Mouse (Mus musculus): ENCODE results near the gene Acp7. TPM values are rescaled to one million over a fixed set of nuclear protein-coding genes. Genes with fewer than 3 reads are reported as not detected.

The Acp7 gene
- total and polyA plus RNA-seq, 3 experiments = 0.11 TPM; not detected in 2

DNA sequence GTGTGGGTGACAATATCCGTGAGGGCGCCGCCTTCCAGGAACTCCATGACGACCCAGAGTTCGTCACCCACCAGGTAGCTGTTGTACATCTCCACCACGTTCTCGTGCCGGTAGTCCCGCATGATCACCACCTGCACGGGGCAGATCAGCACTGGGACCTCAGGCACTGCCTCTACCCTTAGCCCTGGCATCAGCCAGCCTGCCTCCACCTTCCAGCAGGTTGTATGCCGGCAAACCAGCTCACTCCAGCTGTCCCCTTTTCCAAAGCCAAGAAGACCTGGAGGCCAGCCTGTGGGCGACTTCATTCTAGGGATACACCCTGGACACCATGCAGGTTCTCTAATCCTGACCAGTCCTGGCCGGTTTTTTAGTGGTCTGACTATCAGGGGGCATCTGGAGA lies 68.2 kb downstream of the Acp7 start:
- Histone ChIP-seq H3K27me3 (ENCODE audit: insufficient read depth, low read length) (no peaks in the 10 kb centered on the region), H3K36me3 (replicated peaks) (peaks cover 97% of the 10 kb centered on the region), H3K9me3 (replicated peaks) (no peaks in the 10 kb centered on the region), H3K4me1 (ENCODE audit: insufficient read depth, low read depth, low read length) (peaks cover 34% of the 10 kb centered on the region), H3K4me3 (ENCODE audit: low read depth, low read length) (no peak overlapping the region)
- TF ChIP-seq POLR2AphosphoS5 (IDR thresholded peaks at IDR 0.05; ENCODE audit: insufficient replicate concordance, low read depth, low read length) (no peak), GATA1 (IDR thresholded peaks at IDR 0.05; ENCODE audit: borderline replicate concordance, low read length) (no peak), GATA2 (IDR thresholded peaks at IDR 0.05; ENCODE audit: borderline replicate concordance, low read depth, low read length) (no peak), CTCF (IDR thresholded peaks at IDR 0.05; ENCODE audit: low read depth, low read length) (no peak), TAL1 (conservative IDR thresholded peaks at IDR 0.05; ENCODE audit: low read depth, low read length) (no peak)
- DNase-seq (ENCODE audit: low spot score) (no peak), ATAC-seq (ENCODE audit: extremely low read depth, insufficient number of reproducible peaks, low FRiP score, poor library complexity, severe bottlenecking) (no peak)

DNA sequence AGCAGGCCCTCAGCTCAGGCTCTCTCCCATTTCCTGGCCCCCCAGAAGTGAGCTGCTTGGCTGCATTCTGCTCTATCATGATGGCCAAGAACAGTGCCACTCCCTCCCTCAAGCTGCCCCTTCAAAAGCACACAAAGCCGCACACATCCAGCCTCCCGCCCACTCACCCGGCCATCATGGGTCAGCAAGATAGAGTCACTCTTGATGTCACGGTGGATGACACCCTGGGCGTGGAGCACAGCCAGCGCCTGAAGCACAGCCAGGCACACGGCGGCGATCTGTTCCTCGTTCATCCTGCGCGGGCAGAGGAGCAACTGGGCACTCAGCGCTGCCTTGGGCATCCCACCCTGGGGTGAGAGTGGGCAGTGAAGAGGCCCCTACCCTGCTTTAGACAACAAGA lies 68.8 kb downstream of the Acp7 start:
- DNase-seq (ENCODE audit: low spot score) (no peak), ATAC-seq (ENCODE audit: extremely low read depth, insufficient number of reproducible peaks, low FRiP score, poor library complexity, severe bottlenecking) (no peak)
- Histone ChIP-seq H3K36me3 (replicated peaks) (peaks cover 94% of the 10 kb centered on the region), H3K27me3 (ENCODE audit: insufficient read depth, low read length) (no peaks in the 10 kb centered on the region), H3K4me3 (ENCODE audit: low read depth, low read length) (no peak overlapping the region), H3K4me1 (ENCODE audit: insufficient read depth, low read depth, low read length) (peaks cover 34% of the 10 kb centered on the region), H3K9me3 (replicated peaks) (no peaks in the 10 kb centered on the region)
- no peak for TF ChIP-seq CTCF (IDR thresholded peaks at IDR 0.05; ENCODE audit: low read depth, low read length)
- no peak for TF ChIP-seq GATA1 (IDR thresholded peaks at IDR 0.05; ENCODE audit: borderline replicate concordance, low read length)
- no peak for TF ChIP-seq GATA2 (IDR thresholded peaks at IDR 0.05; ENCODE audit: borderline replicate concordance, low read depth, low read length)
- no peak for TF ChIP-seq TAL1 (conservative IDR thresholded peaks at IDR 0.05; ENCODE audit: low read depth, low read length)
- no peak for TF ChIP-seq POLR2AphosphoS5 (IDR thresholded peaks at IDR 0.05; ENCODE audit: insufficient replicate concordance, low read depth, low read length)

- Histone ChIP-seq H3K27me3 (ENCODE audit: insufficient read depth, low read length) (no peaks in the 10 kb centered on the region), H3K4me3 (ENCODE audit: low read depth, low read length) (no peak overlapping the region), H3K4me1 (ENCODE audit: insufficient read depth, low read depth, low read length) (peaks cover 37% of the 10 kb centered on the region), H3K9me3 (replicated peaks) (no peaks in the 10 kb centered on the region), H3K36me3 (replicated peaks) (peaks cover 93% of the 10 kb centered on the region)
- no peak for TF ChIP-seq TAL1 (conservative IDR thresholded peaks at IDR 0.05; ENCODE audit: low read depth, low read length)
- no peak for TF ChIP-seq GATA2 (IDR thresholded peaks at IDR 0.05; ENCODE audit: borderline replicate concordance, low read depth, low read length)
- no peak for TF ChIP-seq CTCF (IDR thresholded peaks at IDR 0.05; ENCODE audit: low read depth, low read length)
- TF ChIP-seq GATA1 (IDR thresholded peaks at IDR 0.05; ENCODE audit: borderline replicate concordance, low read length) = no peak
- TF ChIP-seq POLR2AphosphoS5 (IDR thresholded peaks at IDR 0.05; ENCODE audit: insufficient replicate concordance, low read depth, low read length) = no peak
- no peak for ATAC-seq (ENCODE audit: extremely low read depth, insufficient number of reproducible peaks, low FRiP score, poor library complexity, severe bottlenecking)
- no peak for DNase-seq (ENCODE audit: low spot score)
Measured at GRCm38 (mm10) chr7:28561967-28562366, 69.2 kb downstream of the Acp7 start.

DNA sequence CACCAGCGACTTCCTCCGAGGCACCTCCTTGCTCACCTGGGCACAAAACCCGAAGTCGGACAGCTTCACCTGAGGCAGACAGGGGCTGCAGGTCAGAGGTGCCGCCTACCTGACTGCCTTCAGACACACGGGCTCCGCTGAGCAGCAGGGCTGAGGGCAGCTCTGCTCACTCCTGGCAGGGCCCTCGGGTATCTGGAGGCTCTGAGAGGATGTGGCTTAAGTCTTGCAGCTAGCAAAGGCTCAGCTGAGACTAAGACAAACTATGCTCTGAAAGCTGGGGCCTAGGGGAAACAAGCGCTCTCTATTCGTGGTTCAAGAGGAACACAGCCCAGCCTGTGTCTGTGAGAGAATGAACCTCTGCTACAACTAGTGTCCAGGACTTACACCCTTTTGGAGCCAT lies 70.3 kb downstream of the Acp7 start:
- peaks cover 84% of the 10 kb centered on the region for H3K36me3 ChIP-seq (replicated peaks)
- no peaks in the 10 kb centered on the region for H3K9me3 ChIP-seq (replicated peaks)
- TF ChIP-seq TAL1 (conservative IDR thresholded peaks at IDR 0.05; ENCODE audit: low read depth, low read length) (no peak), GATA1 (IDR thresholded peaks at IDR 0.05; ENCODE audit: borderline replicate concordance, low read length) (no peak), GATA2 (IDR thresholded peaks at IDR 0.05; ENCODE audit: borderline replicate concordance, low read depth, low read length) (no peak), CTCF (IDR thresholded peaks at IDR 0.05; ENCODE audit: low read depth, low read length) (no peak), POLR2AphosphoS5 (IDR thresholded peaks at IDR 0.05; ENCODE audit: insufficient replicate concordance, low read depth, low read length) (no peak)
- no peaks in the 10 kb centered on the region for H3K27me3 ChIP-seq (ENCODE audit: insufficient read depth, low read length)
- DNase-seq (ENCODE audit: low spot score) (no peak), ATAC-seq (ENCODE audit: extremely low read depth, insufficient number of reproducible peaks, low FRiP score, poor library complexity, severe bottlenecking) (no peak)
- no peak overlapping the region for H3K4me3 ChIP-seq (ENCODE audit: low read depth, low read length)
- H3K4me1 ChIP-seq (ENCODE audit: insufficient read depth, low read depth, low read length) = peaks cover 41% of the 10 kb centered on the region

DNA sequence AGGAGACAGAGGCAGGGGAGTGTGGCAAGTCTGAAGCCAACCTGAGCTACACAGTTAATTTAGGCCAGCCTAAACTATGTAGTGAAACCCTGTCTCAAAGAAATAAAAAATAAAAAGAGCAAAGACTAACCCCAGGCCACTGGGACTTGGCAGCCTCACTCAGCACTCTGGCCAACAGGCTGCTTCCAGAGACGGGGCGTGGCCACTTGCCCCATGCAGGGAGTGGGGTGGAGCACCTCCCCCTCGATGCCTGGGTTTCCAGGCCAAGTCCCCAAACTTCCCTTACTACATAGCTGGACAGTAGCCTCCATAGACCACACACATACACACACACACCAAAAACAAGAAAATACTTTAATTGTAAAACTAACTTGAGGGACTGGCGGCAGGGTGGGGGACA lies 72.6 kb downstream of the Acp7 start:
- Histone ChIP-seq H3K27me3 (ENCODE audit: insufficient read depth, low read length) (no peaks in the 10 kb centered on the region), H3K36me3 (replicated peaks) (peaks cover 60% of the 10 kb centered on the region), H3K9me3 (replicated peaks) (no peaks in the 10 kb centered on the region), H3K4me3 (ENCODE audit: low read depth, low read length) (no peak overlapping the region; the same call in 1 of the 2 replicates), H3K4me1 (ENCODE audit: insufficient read depth, low read depth, low read length) (peaks cover 41% of the 10 kb centered on the region)
- DNase-seq (ENCODE audit: low spot score) (no peak), ATAC-seq (ENCODE audit: extremely low read depth, insufficient number of reproducible peaks, low FRiP score, poor library complexity, severe bottlenecking) (no peak)
- TF ChIP-seq TAL1 (conservative IDR thresholded peaks at IDR 0.05; ENCODE audit: low read depth, low read length) (no peak), POLR2AphosphoS5 (IDR thresholded peaks at IDR 0.05; ENCODE audit: insufficient replicate concordance, low read depth, low read length) (no peak), CTCF (IDR thresholded peaks at IDR 0.05; ENCODE audit: low read depth, low read length) (no peak), GATA1 (IDR thresholded peaks at IDR 0.05; ENCODE audit: borderline replicate concordance, low read length) (no peak), GATA2 (IDR thresholded peaks at IDR 0.05; ENCODE audit: borderline replicate concordance, low read depth, low read length) (no peak)

DNA sequence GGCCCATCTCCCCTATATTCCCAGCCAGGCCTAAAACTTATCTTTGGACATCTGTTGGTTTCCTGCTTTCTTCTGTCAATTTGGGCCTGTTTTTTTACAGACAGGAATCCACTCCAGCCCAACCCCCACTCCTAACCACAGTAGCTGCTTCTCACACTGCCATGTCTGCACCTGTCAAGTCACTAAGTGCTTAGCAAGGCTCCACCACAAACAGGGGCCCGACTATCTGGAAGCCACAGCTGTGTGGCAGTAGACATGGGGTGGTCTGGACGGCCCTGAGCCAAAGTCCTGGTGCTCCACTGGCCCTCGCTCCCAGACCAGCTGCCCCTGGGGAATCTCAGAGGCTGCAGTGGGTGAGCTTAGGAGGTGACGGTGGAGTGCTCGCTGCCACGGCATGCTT lies 73.4 kb downstream of the Acp7 start:
- ATAC-seq (ENCODE audit: extremely low read depth, insufficient number of reproducible peaks, low FRiP score, poor library complexity, severe bottlenecking) (peak; percentile 63; the same call in 1 of the 2 replicates), DNase-seq (ENCODE audit: low spot score) (peak; percentile 37)
- H3K4me3 ChIP-seq (ENCODE audit: low read depth, low read length) = peak overlapping the region; percentile 37; the same call in 1 of the 2 replicates
- peaks cover 53% of the 10 kb centered on the region for H3K36me3 ChIP-seq (replicated peaks)
- no peaks in the 10 kb centered on the region for H3K9me3 ChIP-seq (replicated peaks)
- TF ChIP-seq GATA1 (IDR thresholded peaks at IDR 0.05; ENCODE audit: borderline replicate concordance, low read length) (no peak), POLR2AphosphoS5 (IDR thresholded peaks at IDR 0.05; ENCODE audit: insufficient replicate concordance, low read depth, low read length) (no peak), GATA2 (IDR thresholded peaks at IDR 0.05; ENCODE audit: borderline replicate concordance, low read depth, low read length) (no peak), TAL1 (conservative IDR thresholded peaks at IDR 0.05; ENCODE audit: low read depth, low read length) (peak; percentile 68), CTCF (IDR thresholded peaks at IDR 0.05; ENCODE audit: low read depth, low read length) (no peak)
- H3K27me3 ChIP-seq (ENCODE audit: insufficient read depth, low read length) = peaks cover 4% of the 10 kb centered on the region; the same call in 1 of the 2 replicates
- H3K4me1 ChIP-seq (ENCODE audit: insufficient read depth, low read depth, low read length) = peaks cover 38% of the 10 kb centered on the region

Other genes with a start within 250 kb of the Acp7 start
Only the 20 nearest of the 22 such genes appear.
- 38.5 and 40.1 TPM in 2 replicates for gene Gmfg, start 193.9 kb downstream of the Acp7 start, total RNA-seq (2014; fragmentation: Nextera tagmentation)
- gene Gmfg, start 193.9 kb downstream of the Acp7 start, total RNA-seq (2017) = 249 and 272 TPM in 2 replicates
- gene Gmfg, start 193.9 kb downstream of the Acp7 start, polyA plus RNA-seq (2012) = 7.9 and 8.4 TPM in 2 replicates
- gene Lrfn1, start 179.4 kb downstream of the Acp7 start, total RNA-seq (2014; fragmentation: Nextera tagmentation) = not detected in 2 replicates
- 0.11 TPM in 1 of 2 replicates, not detected in the other for gene Lrfn1, start 179.4 kb downstream of the Acp7 start, total RNA-seq (2017)
- gene Lrfn1, start 179.4 kb downstream of the Acp7 start, polyA plus RNA-seq (2012) = 0.02 and 0.03 TPM in 2 replicates
- not detected in 2 replicates for gene Ifnl2, start 120.9 kb downstream of the Acp7 start, total RNA-seq (2014; fragmentation: Nextera tagmentation)
- gene Ifnl2, start 120.9 kb downstream of the Acp7 start, total RNA-seq (2017) = 0.27 TPM in 1 of 2 replicates, not detected in the other
- gene Ifnl2, start 120.9 kb downstream of the Acp7 start, polyA plus RNA-seq (2012) = not detected in 2 replicates
- gene Ifnl3, start 108.5 kb downstream of the Acp7 start, total RNA-seq (2014; fragmentation: Nextera tagmentation) = not detected in 2 replicates
- gene Ifnl3, start 108.5 kb downstream of the Acp7 start, total RNA-seq (2017) = not detected in 2 replicates
- not detected in 2 replicates for gene Ifnl3, start 108.5 kb downstream of the Acp7 start, polyA plus RNA-seq (2012)
- gene Sycn, start 90.4 kb downstream of the Acp7 start, total RNA-seq (2014; fragmentation: Nextera tagmentation) = not detected in 2 replicates
- gene Sycn, start 90.4 kb downstream of the Acp7 start, total RNA-seq (2017) = not detected in 2 replicates
- gene Sycn, start 90.4 kb downstream of the Acp7 start, polyA plus RNA-seq (2012) = not detected in 2 replicates
- not detected in 2 replicates for gene Nccrp1, start 84.1 kb downstream of the Acp7 start, total RNA-seq (2014; fragmentation: Nextera tagmentation)
- gene Nccrp1, start 84.1 kb downstream of the Acp7 start, total RNA-seq (2017) = not detected in 2 replicates
- gene Nccrp1, start 84.1 kb downstream of the Acp7 start, polyA plus RNA-seq (2012) = 0.07 TPM in 1 of 2 replicates, not detected in the other
- gene Samd4b, start 33.2 kb downstream of the Acp7 start, total RNA-seq (2014; fragmentation: Nextera tagmentation) = 62.7 and 75.9 TPM in 2 replicates
- 3.8 and 4.4 TPM in 2 replicates for gene Samd4b, start 33.2 kb downstream of the Acp7 start, total RNA-seq (2017)
- gene Samd4b, start 33.2 kb downstream of the Acp7 start, polyA plus RNA-seq (2012) = 88.8 and 104 TPM in 2 replicates
- 13.2 and 16.0 TPM in 2 replicates for gene Pak4, start 33.1 kb downstream of the Acp7 start, total RNA-seq (2014; fragmentation: Nextera tagmentation)
- gene Pak4, start 33.1 kb downstream of the Acp7 start, total RNA-seq (2017) = 5.6 and 6.4 TPM in 2 replicates
- gene Pak4, start 33.1 kb downstream of the Acp7 start, polyA plus RNA-seq (2012) = 72.6 and 85.1 TPM in 2 replicates
- gene Fbxo27, start 61.5 kb upstream of the Acp7 start, total RNA-seq (2014; fragmentation: Nextera tagmentation) = not detected in 2 replicates
- gene Fbxo27, start 61.5 kb upstream of the Acp7 start, total RNA-seq (2017) = not detected in 2 replicates
- gene Fbxo27, start 61.5 kb upstream of the Acp7 start, polyA plus RNA-seq (2012) = not detected in 2 replicates
- not detected in 2 replicates for gene Fbxo17, start 85.5 kb upstream of the Acp7 start, total RNA-seq (2014; fragmentation: Nextera tagmentation)
- gene Fbxo17, start 85.5 kb upstream of the Acp7 start, total RNA-seq (2017) = 0.27 TPM in 1 of 2 replicates, not detected in the other
- not detected in 2 replicates for gene Fbxo17, start 85.5 kb upstream of the Acp7 start, polyA plus RNA-seq (2012)
- gene Mrps12, start 110.5 kb upstream of the Acp7 start, total RNA-seq (2014; fragmentation: Nextera tagmentation) = 12.3 and 14.2 TPM in 2 replicates
- 24.8 and 33.9 TPM in 2 replicates for gene Mrps12, start 110.5 kb upstream of the Acp7 start, total RNA-seq (2017)
- 217 and 283 TPM in 2 replicates for gene Mrps12, start 110.5 kb upstream of the Acp7 start, polyA plus RNA-seq (2012)
- gene Sars2, start 110.7 kb upstream of the Acp7 start, total RNA-seq (2014; fragmentation: Nextera tagmentation) = 10.1 and 17.1 TPM in 2 replicates
- 9.1 and 10.0 TPM in 2 replicates for gene Sars2, start 110.7 kb upstream of the Acp7 start, total RNA-seq (2017)
- 33.4 and 41.5 TPM in 2 replicates for gene Sars2, start 110.7 kb upstream of the Acp7 start, polyA plus RNA-seq (2012)
- gene Ccer2, start 124.8 kb upstream of the Acp7 start, total RNA-seq (2014; fragmentation: Nextera tagmentation) = not detected in 2 replicates
- not detected in 2 replicates for gene Ccer2, start 124.8 kb upstream of the Acp7 start, total RNA-seq (2017)
- not detected in 2 replicates for gene Ccer2, start 124.8 kb upstream of the Acp7 start, polyA plus RNA-seq (2012)
- 50.1 and 60.0 TPM in 2 replicates for gene Sirt2, start 135.4 kb upstream of the Acp7 start, total RNA-seq (2014; fragmentation: Nextera tagmentation)
- gene Sirt2, start 135.4 kb upstream of the Acp7 start, total RNA-seq (2017) = 34.1 and 36.4 TPM in 2 replicates
- gene Sirt2, start 135.4 kb upstream of the Acp7 start, polyA plus RNA-seq (2012) = 103 and 114 TPM in 2 replicates
- gene Nfkbib, start 136.2 kb upstream of the Acp7 start, total RNA-seq (2014; fragmentation: Nextera tagmentation) = 21.1 and 30.4 TPM in 2 replicates
- gene Nfkbib, start 136.2 kb upstream of the Acp7 start, total RNA-seq (2017) = 9.5 and 10.7 TPM in 2 replicates
- gene Nfkbib, start 136.2 kb upstream of the Acp7 start, polyA plus RNA-seq (2012) = 109 and 136 TPM in 2 replicates
- gene Rinl, start 157.6 kb upstream of the Acp7 start, total RNA-seq (2014; fragmentation: Nextera tagmentation) = 1.8 TPM in 1 of 2 replicates, not detected in the other
- 1.2 and 1.4 TPM in 2 replicates for gene Rinl, start 157.6 kb upstream of the Acp7 start, total RNA-seq (2017)
- gene Rinl, start 157.6 kb upstream of the Acp7 start, polyA plus RNA-seq (2012) = 1.4 and 1.8 TPM in 2 replicates
- gene Hnrnpl, start 177.2 kb upstream of the Acp7 start, total RNA-seq (2014; fragmentation: Nextera tagmentation) = 442 and 470 TPM in 2 replicates
- 251 and 279 TPM in 2 replicates for gene Hnrnpl, start 177.2 kb upstream of the Acp7 start, total RNA-seq (2017)
- 430 and 529 TPM in 2 replicates for gene Hnrnpl, start 177.2 kb upstream of the Acp7 start, polyA plus RNA-seq (2012)
- 102 and 127 TPM in 2 replicates for gene Ech1, start 193.9 kb upstream of the Acp7 start, total RNA-seq (2014; fragmentation: Nextera tagmentation)
- 78.5 and 94.3 TPM in 2 replicates for gene Ech1, start 193.9 kb upstream of the Acp7 start, total RNA-seq (2017)
- 12.9 and 33.1 TPM in 2 replicates for gene Ech1, start 193.9 kb upstream of the Acp7 start, polyA plus RNA-seq (2012)
- gene Lgals4, start 202.5 kb upstream of the Acp7 start, total RNA-seq (2014; fragmentation: Nextera tagmentation) = 0.87 and 3.0 TPM in 2 replicates
- gene Lgals4, start 202.5 kb upstream of the Acp7 start, total RNA-seq (2017) = 1.9 and 3.4 TPM in 2 replicates
- gene Lgals4, start 202.5 kb upstream of the Acp7 start, polyA plus RNA-seq (2012) = 0.22 and 0.68 TPM in 2 replicates
- 3.0 TPM in 1 of 2 replicates, not detected in the other for gene Lgals7, start 232.5 kb upstream of the Acp7 start, total RNA-seq (2014; fragmentation: Nextera tagmentation)
- gene Lgals7, start 232.5 kb upstream of the Acp7 start, total RNA-seq (2017) = 0.27 and 0.76 TPM in 2 replicates
- gene Lgals7, start 232.5 kb upstream of the Acp7 start, polyA plus RNA-seq (2012) = 0.49 and 0.68 TPM in 2 replicates

Measured in G1E (cell line).